Mouse (Mus musculus) activated CD4-positive, CD25-positive, alpha-beta regulatory T cell, adult 4 months (primary cell): ENCODE measurements around the gene Srrd. TPM values are rescaled to one million over a fixed set of nuclear protein-coding genes. Genes with fewer than 3 reads are reported as not detected.

Experiments
- ATAC-seq: one replicate; pipeline ENCODE4 v1.8.0; 2017
- polyA plus RNA-seq, 2 experiments: library from polyadenylated mRNA; unstranded; fragments of 100-300 nt; shearing (Covaris generic); gene quantifications; one replicate each; pipeline ENCODE4 v1.2.1; 2017

Gene Srrd
- polyA plus RNA-seq, 2 experiments from 2014 or later = 1.5 to 2.7 TPM

- ATAC-seq = no peak
Measured at GRCm38 (mm10) chr5:112317328-112317727, 25.5 kb downstream of the Srrd start.

- no peak for ATAC-seq
Measured at GRCm38 (mm10) chr5:112316468-112316867, 26.4 kb downstream of the Srrd start.

GRCm38 (mm10) chr5:112313222-112313885 lies 29.5 kb downstream of the Srrd start:
- ATAC-seq = no peak

GRCm38 (mm10) chr5:112305842-112306241 lies 37.0 kb downstream of the Srrd start:
- no peak for ATAC-seq

- ATAC-seq = no peak
Measured at GRCm38 (mm10) chr5:112302310-112302709, 40.5 kb downstream of the Srrd start.

- peak; percentile 24 for ATAC-seq
Measured at GRCm38 (mm10) chr5:112301694-112302093, 41.1 kb downstream of the Srrd start.

GRCm38 (mm10) chr5:112300721-112301308 lies 42.0 kb downstream of the Srrd start:
- ATAC-seq = no peak

GRCm38 (mm10) chr5:112300112-112300511 lies 42.7 kb downstream of the Srrd start:
- ATAC-seq = no peak

- no peak for ATAC-seq
Measured at GRCm38 (mm10) chr5:112299399-112299798, 43.4 kb downstream of the Srrd start.

GRCm38 (mm10) chr5:112298226-112298988 lies 44.4 kb downstream of the Srrd start:
- peak; percentile 51 for ATAC-seq

GRCm38 (mm10) chr5:112297257-112297656 lies 45.6 kb downstream of the Srrd start:
- peak; percentile 75 for ATAC-seq

- ATAC-seq = no peak
Measured at GRCm38 (mm10) chr5:112296404-112297181, 46.2 kb downstream of the Srrd start.

GRCm38 (mm10) chr5:112295564-112295963 lies 47.3 kb downstream of the Srrd start:
- no peak for ATAC-seq

GRCm38 (mm10) chr5:112295162-112295561 lies 47.7 kb downstream of the Srrd start:
- ATAC-seq = no peak

GRCm38 (mm10) chr5:112294696-112295095 lies 48.1 kb downstream of the Srrd start:
- no peak for ATAC-seq

GRCm38 (mm10) chr5:112293800-112294199 lies 49.0 kb downstream of the Srrd start:
- ATAC-seq = no peak

- ATAC-seq = no peak
Measured at GRCm38 (mm10) chr5:112292343-112292980, 50.4 kb downstream of the Srrd start.

- no peak for ATAC-seq
Measured at GRCm38 (mm10) chr5:112291866-112292265, 51.0 kb downstream of the Srrd start.

- no peak for ATAC-seq
Measured at GRCm38 (mm10) chr5:112290536-112290880, 52.3 kb downstream of the Srrd start.

- ATAC-seq = no peak
Measured at GRCm38 (mm10) chr5:112289819-112290535, 52.9 kb downstream of the Srrd start.

GRCm38 (mm10) chr5:112289236-112289635 lies 53.6 kb downstream of the Srrd start:
- no peak for ATAC-seq
